Mouse (Mus musculus) midbrain, embryonic 10.5 days (tissue): ENCODE measurements around the gene Col4a1. TPM values are rescaled to one million over a fixed set of nuclear protein-coding genes. Genes with fewer than 3 reads are reported as not detected.
A peak's percentile ranks its signal among the peaks of the same experiment; 100 is the strongest.

Experiments used
- DNase-seq: peaks from one replicate; pipeline ENCODE4 v3.0.0-alpha.2; 2017; ENCODE audit warnings: low spot score
- H3K27ac ChIP-seq: fragments of 300-500 bp; sonication (generic); replicated peaks from 2 replicates; pipeline ENCODE4 v1.5.1; 2016; ENCODE audit warnings: mild to moderate bottlenecking
- H3K27me3 ChIP-seq: fragments of 300-500 bp; sonication (generic); 2 replicates; pipeline ENCODE4 v1.6.1; 2016; ENCODE audit warnings: low read depth, mild to moderate bottlenecking; ENCODE audit not compliant: poor library complexity, severe bottlenecking
- H3K36me3 ChIP-seq: fragments of 300-500 bp; sonication (generic); 2 replicates; pipeline ENCODE4 v1.6.1; 2016; ENCODE audit warnings: mild to moderate bottlenecking, moderate library complexity
- H3K4me1 ChIP-seq: fragments of 300-500 bp; sonication (generic); 2 replicates; pipeline ENCODE4 v1.6.1; 2016
- H3K4me3 ChIP-seq: fragments of 300-500 bp; sonication (generic); 2 replicates; pipeline ENCODE4 v1.5.1; 2016; ENCODE audit warnings: mild to moderate bottlenecking, moderate library complexity
- H3K9me3 ChIP-seq: fragments of 300-500 bp; sonication (generic); replicated peaks from 2 replicates; pipeline ENCODE4 v1.6.1; 2016; ENCODE audit warnings: mild to moderate bottlenecking
- WGBS: fragments of 180-500 bp; shearing (Covaris S2); methylation state at CpG from one replicate; pipeline ENCODE4 v1.1.7; 2016; 5-methylcytosine and 5-hydroxymethylcytosine counted together
- polyA plus RNA-seq: library from polyadenylated mRNA; unstranded; fragments of >200 nt; fragmentation: Nextera tagmentation; extraction: Ambion mirVana; gene quantifications from 2 replicates; pipeline ENCODE4 v1.2.1, GENCODE M21; 2016

Col4a1 gene
- polyA plus RNA-seq, 1 experiment from 2014 or later, result 113 TPM

DNA sequence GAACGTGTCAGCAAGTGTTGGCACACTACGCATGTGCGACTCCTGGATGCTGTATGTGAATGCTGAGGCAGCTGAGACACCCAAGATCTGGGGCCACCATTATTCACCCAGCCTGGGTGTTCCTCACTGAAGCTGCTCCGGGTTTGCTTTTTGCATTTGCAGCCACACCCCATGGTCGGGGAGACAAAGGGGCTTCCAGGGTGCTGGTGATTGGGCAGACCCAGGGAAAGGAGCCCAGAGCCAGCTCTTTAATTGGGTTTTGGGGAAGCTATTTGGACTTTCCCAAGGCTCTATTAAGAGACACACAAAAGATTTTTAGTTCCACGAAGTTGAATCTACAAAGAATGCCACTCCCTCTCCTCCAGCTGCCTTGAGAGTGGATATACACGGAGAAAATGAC lies 85.2 kb downstream of the Col4a1 start:
- DNase-seq, result no peak
- H3K4me1 ChIP-seq, result peaks cover 11% of the 10 kb centered on the region
- 53% methylated on average over 7 of the region's 7 CpGs for WGBS

DNA sequence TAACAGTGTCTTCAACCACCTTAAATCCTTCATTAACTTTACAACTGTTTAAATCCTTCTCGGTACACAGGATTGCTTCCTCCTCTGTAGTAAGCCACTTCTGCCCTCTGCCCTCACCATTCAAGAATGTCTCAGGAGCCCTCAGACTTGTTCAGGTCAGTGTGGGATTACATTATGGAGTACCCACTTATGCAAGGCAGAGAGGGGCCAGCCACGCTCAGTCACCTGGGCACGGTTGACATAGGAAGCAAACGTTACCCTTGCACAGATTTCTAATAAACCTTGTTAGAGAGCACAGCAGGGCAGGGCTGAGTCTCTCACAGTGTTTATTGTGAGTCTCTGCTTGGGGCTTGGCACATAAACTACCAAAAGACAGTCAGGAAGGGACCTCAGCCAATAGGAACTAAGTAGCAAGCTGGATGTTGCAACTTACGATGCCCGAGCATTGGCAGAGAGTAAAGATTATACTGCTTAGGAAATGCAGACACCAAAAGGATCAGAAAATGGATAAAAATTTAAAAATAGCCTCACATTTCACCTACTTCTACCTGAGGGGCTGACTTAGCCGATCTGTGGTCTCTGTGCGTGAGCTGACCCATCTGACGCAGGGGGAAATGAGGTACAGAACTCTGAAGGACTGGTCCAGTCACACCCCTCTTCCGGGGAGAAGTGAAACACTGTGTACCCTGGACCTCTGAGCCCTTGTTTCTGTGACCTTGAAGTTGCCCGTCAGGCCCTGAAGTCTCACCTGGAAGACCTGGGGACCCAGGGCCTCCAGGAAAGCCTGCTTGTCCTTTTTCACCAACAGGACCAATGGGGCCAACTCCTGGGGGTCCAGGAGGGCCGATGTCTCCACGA lies 86.8 kb downstream of the Col4a1 start:
- 90% methylated on average over 13 of the region's 13 CpGs for whole genome bisulfite sequencing
- Histone ChIP-seq H3K4me1 (peaks cover 11% of the 10 kb centered on the region), H3K9me3 (no peaks in the 10 kb centered on the region), H3K27me3 (no peaks in the 10 kb centered on the region), H3K36me3 (peaks cover 20% of the 10 kb centered on the region), H3K4me3 (no peak overlapping the region), H3K27ac (no peak overlapping the region)
- DNase-seq, result no peak

More for the DNA sequence above, 85.2 kb downstream of the Col4a1 start:
- H3K4me3 ChIP-seq, result no peak overlapping the region
- H3K36me3 ChIP-seq, result peaks cover 23% of the 10 kb centered on the region
- H3K9me3 ChIP-seq, result no peaks in the 10 kb centered on the region
- no peaks in the 10 kb centered on the region for H3K27me3 ChIP-seq
- H3K27ac ChIP-seq, result no peak overlapping the region

DNA sequence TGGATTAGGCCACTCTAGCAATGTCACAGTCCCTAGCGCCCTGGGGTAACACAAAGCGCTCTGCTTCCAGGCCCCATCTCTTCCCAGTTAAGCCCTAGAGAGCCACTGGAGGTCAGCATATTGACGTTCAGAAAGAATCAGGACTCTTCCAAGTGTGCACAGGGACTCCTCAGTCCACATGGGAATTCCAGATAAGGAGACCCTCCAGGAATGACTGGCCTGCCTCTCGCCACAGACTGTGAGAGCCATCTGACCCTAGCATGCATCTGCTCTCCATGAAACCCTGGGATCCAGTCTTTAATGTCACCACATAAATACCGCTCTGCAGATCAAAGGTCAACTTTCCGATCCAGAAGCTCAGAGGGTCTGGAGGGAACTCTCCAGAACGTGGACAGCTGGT lies 88.4 kb downstream of the Col4a1 start:
- H3K4me3 ChIP-seq, result no peak overlapping the region
- no peaks in the 10 kb centered on the region for H3K9me3 ChIP-seq
- 80% methylated on average over 7 of the region's 7 CpGs for WGBS
- H3K27me3 ChIP-seq, result no peaks in the 10 kb centered on the region
- no peak for DNase-seq
- H3K4me1 ChIP-seq, result peaks cover 7% of the 10 kb centered on the region; the same call in 1 of the 2 replicates
- H3K36me3 ChIP-seq, result peaks cover 20% of the 10 kb centered on the region
- H3K27ac ChIP-seq, result no peak overlapping the region

GRCm38 (mm10) chr8:11221353-11221752 lies 91.3 kb downstream of the Col4a1 start:
- no peaks in the 10 kb centered on the region for H3K9me3 ChIP-seq
- DNase-seq, result no peak
- WGBS, result 97% methylated on average over 5 of the region's 5 CpGs
- no peaks in the 10 kb centered on the region for H3K27me3 ChIP-seq
- H3K36me3 ChIP-seq, result peaks cover 32% of the 10 kb centered on the region
- no peaks in the 10 kb centered on the region for H3K4me1 ChIP-seq
- no peak overlapping the region for H3K27ac ChIP-seq
- H3K4me3 ChIP-seq, result no peak overlapping the region

DNA sequence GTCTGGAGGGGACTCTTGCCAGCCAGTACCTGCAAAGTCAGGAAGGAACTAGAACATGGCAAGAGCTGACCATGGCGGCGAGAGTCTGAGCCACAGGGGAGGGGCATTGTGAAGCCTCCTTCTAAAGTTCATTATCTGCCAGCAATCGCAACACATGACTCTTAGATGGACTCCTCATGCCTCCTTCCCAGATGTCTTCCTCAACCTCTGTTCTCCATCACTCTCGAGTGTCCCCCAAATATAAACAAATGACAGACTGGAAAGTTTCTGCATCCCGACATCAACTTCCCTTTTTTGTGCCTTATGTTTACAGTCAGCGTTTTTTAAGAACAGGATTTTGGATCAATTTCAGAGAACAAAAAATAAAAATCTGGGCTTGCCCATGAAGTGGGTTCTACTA lies 93.3 kb downstream of the Col4a1 start:
- Histone ChIP-seq H3K4me1 (no peaks in the 10 kb centered on the region), H3K27me3 (no peaks in the 10 kb centered on the region), H3K9me3 (no peaks in the 10 kb centered on the region), H3K27ac (no peak overlapping the region), H3K4me3 (no peak overlapping the region), H3K36me3 (peaks cover 30% of the 10 kb centered on the region)
- no peak for DNase-seq
- WGBS, result 92% methylated on average over 6 of the region's 6 CpGs

DNA sequence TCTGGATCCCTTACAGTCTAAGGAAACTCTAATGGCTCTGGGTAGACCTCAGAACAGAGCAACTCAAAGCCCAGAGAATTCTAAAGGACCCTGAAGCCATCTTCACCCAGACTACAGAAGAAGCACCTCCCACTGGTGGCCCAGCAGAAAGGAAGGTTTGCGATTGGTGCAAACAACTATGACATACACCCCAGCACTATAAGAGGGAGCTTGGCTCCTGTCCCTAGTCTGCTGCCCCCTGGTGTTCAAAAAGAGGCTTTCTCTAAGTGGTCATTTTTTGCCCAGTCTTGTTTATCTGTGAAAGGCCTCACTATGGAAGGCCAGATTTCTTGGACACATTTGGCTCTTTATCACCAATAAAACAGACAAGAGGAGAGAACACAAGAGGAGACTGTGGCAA lies 97.4 kb downstream of the Col4a1 start:
- peak; percentile 57 for DNase-seq
- Histone ChIP-seq H3K4me3 (no peak overlapping the region), H3K4me1 (no peaks in the 10 kb centered on the region), H3K27ac (no peak overlapping the region), H3K9me3 (no peaks in the 10 kb centered on the region), H3K27me3 (no peaks in the 10 kb centered on the region), H3K36me3 (peaks cover 20% of the 10 kb centered on the region; the same call in 1 of the 2 replicates)
- WGBS, result 46% methylated on average over 1 of the region's 1 CpGs

- WGBS, result 90% methylated on average over 8 of the region's 8 CpGs
- Histone ChIP-seq H3K27me3 (no peaks in the 10 kb centered on the region), H3K36me3 (no peaks in the 10 kb centered on the region; the same call in 1 of the 2 replicates), H3K27ac (no peak overlapping the region), H3K9me3 (no peaks in the 10 kb centered on the region), H3K4me1 (peaks cover 5% of the 10 kb centered on the region; the same call in 1 of the 2 replicates), H3K4me3 (no peak overlapping the region)
- DNase-seq, result no peak
Measured at GRCm38 (mm10) chr8:11206509-11206908, 106.1 kb downstream of the Col4a1 start.

GRCm38 (mm10) chr8:11205532-11205931 lies 107.1 kb downstream of the Col4a1 start:
- Histone ChIP-seq H3K36me3 (no peaks in the 10 kb centered on the region; the same call in 1 of the 2 replicates), H3K27me3 (no peaks in the 10 kb centered on the region), H3K4me3 (no peak overlapping the region), H3K4me1 (peaks cover 5% of the 10 kb centered on the region; the same call in 1 of the 2 replicates), H3K9me3 (no peaks in the 10 kb centered on the region), H3K27ac (no peak overlapping the region)
- no peak for DNase-seq
- 91% methylated on average over 9 of the region's 9 CpGs for WGBS

GRCm38 (mm10) chr8:11203260-11204110 lies 109.1 kb downstream of the Col4a1 start:
- Histone ChIP-seq H3K27me3 (no peaks in the 10 kb centered on the region), H3K4me3 (no peak overlapping the region), H3K4me1 (peaks cover 5% of the 10 kb centered on the region; the same call in 1 of the 2 replicates), H3K9me3 (no peaks in the 10 kb centered on the region), H3K36me3 (peaks cover 2% of the 10 kb centered on the region; the same call in 1 of the 2 replicates), H3K27ac (no peak overlapping the region)
- 91% methylated on average over 12 of the region's 12 CpGs for WGBS
- DNase-seq, result no peak

- H3K27ac ChIP-seq, result no peak overlapping the region
Measured at GRCm38 (mm10) chr8:11198650-11199049, 114.0 kb downstream of the Col4a1 start.

DNA sequence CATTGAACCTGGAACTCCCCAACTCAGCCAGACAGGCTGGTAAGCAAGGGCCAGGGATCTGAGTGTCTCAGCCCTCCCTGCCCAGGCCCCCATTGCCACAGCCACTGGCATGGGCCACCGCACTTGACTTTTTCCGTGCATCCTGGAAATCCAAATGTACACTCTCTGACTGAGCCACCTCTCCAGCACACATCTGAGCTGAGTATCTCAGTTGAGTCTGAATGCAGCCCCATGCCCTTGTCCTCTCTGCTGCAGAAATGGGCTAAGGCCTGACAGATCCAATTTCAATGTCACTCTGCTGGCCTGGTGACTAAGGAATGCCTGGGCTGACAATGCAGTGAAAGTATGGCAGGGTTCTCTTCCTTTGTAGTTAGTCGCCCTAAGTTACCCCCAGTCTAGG lies 114.6 kb downstream of the Col4a1 start:
- DNase-seq, result no peak
- Histone ChIP-seq H3K27ac (0 out of 2 replicates have a peak overlapping the region, but pooled peaks have one; percentile 39), H3K27me3 (no peaks in the 10 kb centered on the region), H3K4me1 (0 out of 2 replicates have a peak, but pooled peaks cover 8% of the 10 kb centered on the region), H3K36me3 (peaks cover 2% of the 10 kb centered on the region; the same call in 1 of the 2 replicates), H3K4me3 (no peak overlapping the region), H3K9me3 (no peaks in the 10 kb centered on the region)
- WGBS, result 81% methylated on average over 3 of the region's 3 CpGs

More at GRCm38 (mm10) chr8:11198650-11199049, 114.0 kb downstream of the Col4a1 start:
- Histone ChIP-seq H3K4me3 (no peak overlapping the region), H3K9me3 (no peaks in the 10 kb centered on the region), H3K4me1 (peaks cover 10% of the 10 kb centered on the region; the same call in 1 of the 2 replicates), H3K27me3 (no peaks in the 10 kb centered on the region), H3K36me3 (peaks cover 2% of the 10 kb centered on the region; the same call in 1 of the 2 replicates)
- 83% methylated on average over 7 of the region's 7 CpGs for WGBS
- DNase-seq, result no peak

DNA sequence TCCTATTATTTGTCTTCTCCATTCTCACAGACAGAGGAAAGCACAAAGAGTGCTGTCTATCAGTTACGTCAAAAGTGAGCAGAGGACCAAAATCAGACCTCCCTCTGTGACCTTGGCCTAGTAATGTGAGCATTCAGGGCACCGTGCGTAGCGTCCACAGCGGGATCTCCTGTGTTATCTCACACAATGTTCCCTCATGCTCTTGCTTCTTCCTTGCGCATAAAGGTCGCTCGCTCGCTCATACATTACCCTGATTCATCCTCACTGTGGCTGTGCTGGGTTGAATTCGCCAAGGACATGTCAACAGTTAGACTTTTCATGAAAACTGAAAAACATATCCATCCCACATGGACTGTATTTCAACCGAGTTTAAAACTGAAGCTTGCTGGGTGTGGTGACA lies 115.4 kb downstream of the Col4a1 start:
- no peak overlapping the region for H3K4me3 ChIP-seq
- 0 out of 2 replicates have a peak, but pooled peaks cover 8% of the 10 kb centered on the region for H3K4me1 ChIP-seq
- H3K9me3 ChIP-seq, result no peaks in the 10 kb centered on the region
- peaks cover 2% of the 10 kb centered on the region; the same call in 1 of the 2 replicates for H3K36me3 ChIP-seq
- no peak for DNase-seq
- H3K27me3 ChIP-seq, result no peaks in the 10 kb centered on the region
- 85% methylated on average over 11 of the region's 11 CpGs for WGBS
- no peak overlapping the region for H3K27ac ChIP-seq
